Mouse (Mus musculus): ENCODE measurements around the gene Zswim4. TPM values are rescaled to one million over a fixed set of nuclear protein-coding genes. Genes with fewer than 3 reads are reported as not detected.

The Zswim4 gene
- polyA plus RNA-seq, 1 experiment = 11.3 TPM

DNA sequence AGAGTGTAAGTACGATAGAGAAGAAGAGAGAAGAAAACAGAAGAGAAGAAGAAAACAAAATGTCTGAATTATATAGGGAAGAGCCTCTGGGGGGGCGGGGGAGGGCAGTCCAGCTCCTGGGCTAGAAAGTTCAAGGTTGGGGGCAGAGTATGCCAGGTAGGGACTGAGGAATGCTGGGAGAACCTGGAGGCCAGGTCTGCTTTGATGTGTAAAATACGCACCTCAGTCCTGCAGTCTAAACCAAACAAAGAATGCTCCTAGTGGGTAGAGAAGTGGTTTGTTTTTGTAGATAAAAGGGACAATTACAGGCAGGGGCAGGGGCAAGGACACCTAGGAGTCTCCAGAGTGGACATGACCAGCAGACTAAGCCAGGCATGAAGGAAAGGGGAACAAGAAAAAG, 59.5 kb downstream of the Zswim4 start:
- Histone ChIP-seq H3K4me1 (ENCODE audit: control insufficient read depth, insufficient read depth, insufficient read length) (no peaks in the 10 kb centered on the region), H3K27ac (ENCODE audit: insufficient read depth, low read length) (no peak overlapping the region), H3K27me3 (ENCODE audit: control insufficient read depth, insufficient read depth, low read length) (no peaks in the 10 kb centered on the region), H3K4me3 (ENCODE audit: extremely low read depth, insufficient read depth, insufficient read length) (no peak overlapping the region), H3K36me3 (ENCODE audit: control insufficient read depth, insufficient read depth, low read length) (no peaks in the 10 kb centered on the region)
- no peak for TF ChIP-seq POLR2A (IDR thresholded peaks at IDR 0.05; ENCODE audit: low read depth, low read length)
- no peak for DNase-seq (ENCODE audit: low read depth in 1 of 2, low spot score in 2 of 2)
- WGBS = 86% methylated on average over 3 of the region's 3 CpGs

DNA sequence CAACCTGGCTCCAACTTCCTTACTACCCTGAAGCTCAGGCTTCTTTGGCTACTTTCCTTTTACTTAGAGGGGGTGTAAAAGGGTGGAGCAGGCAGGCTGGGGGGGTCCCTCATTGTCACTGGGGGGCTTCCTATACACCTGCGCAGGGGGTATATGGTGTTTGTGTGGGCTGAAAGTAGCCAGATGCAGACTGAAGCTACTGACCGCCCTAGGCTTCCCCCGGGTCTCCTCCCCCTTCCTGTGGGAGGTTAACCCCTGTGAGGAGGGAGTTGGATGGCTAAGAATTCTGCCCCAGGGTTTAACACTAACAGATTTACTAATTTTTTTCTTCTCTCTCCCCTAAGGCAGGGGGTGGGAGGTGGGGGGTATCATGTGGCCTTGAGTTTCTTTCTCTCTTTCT, 60.3 kb downstream of the Zswim4 start:
- Histone ChIP-seq H3K27ac (ENCODE audit: insufficient read depth, low read length) (no peak overlapping the region), H3K36me3 (ENCODE audit: control insufficient read depth, insufficient read depth, low read length) (no peaks in the 10 kb centered on the region), H3K4me3 (ENCODE audit: extremely low read depth, insufficient read depth, insufficient read length) (no peak overlapping the region), H3K27me3 (ENCODE audit: control insufficient read depth, insufficient read depth, low read length) (no peaks in the 10 kb centered on the region), H3K4me1 (ENCODE audit: control insufficient read depth, insufficient read depth, insufficient read length) (no peaks in the 10 kb centered on the region)
- no peak for TF ChIP-seq POLR2A (IDR thresholded peaks at IDR 0.05; ENCODE audit: low read depth, low read length)
- no peak for DNase-seq (ENCODE audit: low read depth in 1 of 2, low spot score in 2 of 2)
- 10% methylated on average over 3 of the region's 3 CpGs for WGBS

GRCm38 (mm10) chr8:84173861-84174260, 63.0 kb downstream of the Zswim4 start:
- H3K27me3 ChIP-seq (ENCODE audit: control insufficient read depth, insufficient read depth, low read length) = no peaks in the 10 kb centered on the region
- TF ChIP-seq CTCF (IDR thresholded peaks at IDR 0.05; ENCODE audit: extremely low read depth, insufficient read depth, insufficient read length, insufficient replicate concordance) = peak; percentile 31; the same call in 1 of the 2 replicates
- TF ChIP-seq POLR2A (IDR thresholded peaks at IDR 0.05; ENCODE audit: low read depth, low read length) = no peak
- 84% methylated on average over 6 of the region's 6 CpGs for WGBS
- H3K36me3 ChIP-seq (ENCODE audit: control insufficient read depth, insufficient read depth, low read length) = no peaks in the 10 kb centered on the region
- H3K27ac ChIP-seq (ENCODE audit: insufficient read depth, low read length) = no peak overlapping the region
- no peaks in the 10 kb centered on the region for H3K4me1 ChIP-seq (ENCODE audit: control insufficient read depth, insufficient read depth, insufficient read length)
- DNase-seq (ENCODE audit: low read depth in 1 of 2, low spot score in 2 of 2) = peak in 1 of 2 experiments; percentile 20
- no peak overlapping the region for H3K4me3 ChIP-seq (ENCODE audit: extremely low read depth, insufficient read depth, insufficient read length)

DNA sequence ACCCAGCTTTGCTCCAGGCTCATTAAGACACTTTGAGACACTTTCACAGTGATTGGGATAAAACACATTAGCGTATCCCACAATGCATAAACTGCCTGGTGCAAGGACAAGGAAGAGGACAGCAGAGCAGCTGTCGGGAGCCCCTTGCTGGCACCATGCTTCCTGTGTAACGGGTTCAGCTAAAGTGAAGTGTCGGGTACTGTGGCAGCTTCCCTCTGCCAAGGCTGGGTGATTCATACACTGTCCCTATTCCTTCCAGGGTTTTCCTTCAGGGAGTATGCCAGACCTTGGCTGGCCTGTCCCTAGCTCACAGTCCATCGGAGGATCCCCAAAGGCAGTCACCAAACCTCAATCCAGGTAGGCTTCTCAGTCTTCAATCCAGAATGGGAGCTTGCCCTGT, 66.8 kb downstream of the Zswim4 start:
- no peak overlapping the region for H3K4me3 ChIP-seq (ENCODE audit: extremely low read depth, insufficient read depth, insufficient read length)
- 84% methylated on average over 5 of the region's 5 CpGs for WGBS
- H3K36me3 ChIP-seq (ENCODE audit: control insufficient read depth, insufficient read depth, low read length) = no peaks in the 10 kb centered on the region
- DNase-seq (ENCODE audit: low read depth in 1 of 2, low spot score in 2 of 2) = no peak
- TF ChIP-seq CTCF (IDR thresholded peaks at IDR 0.05; ENCODE audit: extremely low read depth, insufficient read depth, insufficient read length, insufficient replicate concordance) = no peak
- no peak for TF ChIP-seq POLR2A (IDR thresholded peaks at IDR 0.05; ENCODE audit: low read depth, low read length)
- H3K27me3 ChIP-seq (ENCODE audit: control insufficient read depth, insufficient read depth, low read length) = no peaks in the 10 kb centered on the region
- no peaks in the 10 kb centered on the region for H3K4me1 ChIP-seq (ENCODE audit: control insufficient read depth, insufficient read depth, insufficient read length)
- no peak overlapping the region for H3K27ac ChIP-seq (ENCODE audit: insufficient read depth, low read length)

GRCm38 (mm10) chr8:84167696-84168095, 69.2 kb downstream of the Zswim4 start:
- WGBS = 95% methylated on average over 2 of the region's 2 CpGs
- no peaks in the 10 kb centered on the region for H3K27me3 ChIP-seq (ENCODE audit: control insufficient read depth, insufficient read depth, low read length)
- no peak overlapping the region for H3K4me3 ChIP-seq (ENCODE audit: extremely low read depth, insufficient read depth, insufficient read length)
- H3K27ac ChIP-seq (ENCODE audit: insufficient read depth, low read length) = no peak overlapping the region
- no peak for DNase-seq (ENCODE audit: low read depth in 1 of 2, low spot score in 2 of 2)
- H3K4me1 ChIP-seq (ENCODE audit: control insufficient read depth, insufficient read depth, insufficient read length) = no peaks in the 10 kb centered on the region
- no peaks in the 10 kb centered on the region for H3K36me3 ChIP-seq (ENCODE audit: control insufficient read depth, insufficient read depth, low read length)
- TF ChIP-seq CTCF (IDR thresholded peaks at IDR 0.05; ENCODE audit: extremely low read depth, insufficient read depth, insufficient read length, insufficient replicate concordance) (no peak), POLR2A (IDR thresholded peaks at IDR 0.05; ENCODE audit: low read depth, low read length) (no peak)

Other genes starting within 250 kb of the Zswim4 start
- gene Samd1, start 239.4 kb downstream of the Zswim4 start, polyA plus RNA-seq (2012; rRNA removed) = 39.5 and 53.7 TPM in 2 replicates
- 0.46 and 0.63 TPM in 2 replicates for gene 1700067K01Rik, start 235.6 kb downstream of the Zswim4 start, polyA plus RNA-seq (2012; rRNA removed)
- gene 2210011C24Rik, start 224.9 kb downstream of the Zswim4 start, polyA plus RNA-seq (2012; rRNA removed) = 0.60 and 4.4 TPM in 2 replicates
- 0.22 and 0.23 TPM in 2 replicates for gene Palm3, start 215.6 kb downstream of the Zswim4 start, polyA plus RNA-seq (2012; rRNA removed)
- 69.5 and 70.0 TPM in 2 replicates for gene Il27ra, start 194.5 kb downstream of the Zswim4 start, polyA plus RNA-seq (2012; rRNA removed)
- gene Rln3, start 192.1 kb downstream of the Zswim4 start, polyA plus RNA-seq (2012; rRNA removed) = 3.8 and 5.3 TPM in 2 replicates
- gene Gm10643, start 171.9 kb downstream of the Zswim4 start, polyA plus RNA-seq (2012; rRNA removed) = 0.35 and 0.43 TPM in 2 replicates
- gene Rfx1, start 170.2 kb downstream of the Zswim4 start, polyA plus RNA-seq (2012; rRNA removed) = 45.6 and 58.3 TPM in 2 replicates
- 64.1 and 87.6 TPM in 2 replicates for gene Dcaf15, start 132.3 kb downstream of the Zswim4 start, polyA plus RNA-seq (2012; rRNA removed)
- gene Podnl1, start 111.1 kb downstream of the Zswim4 start, polyA plus RNA-seq (2012; rRNA removed) = 11.1 and 12.9 TPM in 2 replicates
- 21.0 and 26.6 TPM in 2 replicates for gene Cc2d1a, start 89.1 kb downstream of the Zswim4 start, polyA plus RNA-seq (2012; rRNA removed)
- gene 4930432K21Rik, start 89.0 kb downstream of the Zswim4 start, polyA plus RNA-seq (2012; rRNA removed) = 1.4 TPM in 2 replicates
- 1.2 TPM in 1 of 2 replicates, not detected in the other for gene Nanos3, start 51.8 kb downstream of the Zswim4 start, polyA plus RNA-seq (2012; rRNA removed)
- 68.3 and 88.3 TPM in 2 replicates for gene D8Ertd738e, start 12.7 kb upstream of the Zswim4 start, polyA plus RNA-seq (2012; rRNA removed)
- 59.5 and 104 TPM in 2 replicates for gene Mri1, start 20.3 kb upstream of the Zswim4 start, polyA plus RNA-seq (2012; rRNA removed)
- 26.0 and 27.1 TPM in 2 replicates for gene Ccdc130, start 33.3 kb upstream of the Zswim4 start, polyA plus RNA-seq (2012; rRNA removed)
- gene Cacna1a, start 151.4 kb upstream of the Zswim4 start, polyA plus RNA-seq (2012; rRNA removed) = 7.0 and 13.5 TPM in 2 replicates